Mouse (Mus musculus): ENCODE results near the gene Gm12248.

DNA sequence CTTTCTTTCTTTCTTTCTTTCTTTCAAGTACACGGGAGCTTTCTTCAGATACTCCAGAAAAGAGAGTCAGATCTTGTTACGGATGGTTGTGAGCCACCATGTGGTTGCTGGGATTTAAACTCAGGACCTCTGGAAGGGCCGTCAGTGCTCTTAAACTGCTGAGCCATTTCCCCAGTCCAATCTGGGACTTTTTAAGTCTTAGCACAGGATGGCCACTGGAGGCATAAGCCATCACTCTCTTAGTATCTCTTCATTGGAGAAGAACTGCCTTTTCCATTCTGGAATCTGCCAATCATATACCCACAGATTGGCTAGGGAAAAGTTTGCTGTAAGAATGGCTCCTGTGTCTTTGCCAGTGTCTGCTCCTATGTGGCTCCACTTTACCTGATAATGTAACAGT lies 14.1 kb upstream of the Gm12248 start:
- TF ChIP-seq CTCF (IDR thresholded peaks at IDR 0.05; ENCODE audit: insufficient read depth, low read length) (no peak), POLR2A (IDR thresholded peaks at IDR 0.05; ENCODE audit: borderline replicate concordance, extremely low read depth, low read depth, low read length) (no peak)

All from lung, adult 2 months (tissue).